Mouse (Mus musculus) liver, embryonic 12.5 days (tissue): ENCODE results near the gene Slc41a2. TPM values are rescaled to one million over a fixed set of nuclear protein-coding genes. Genes with fewer than 3 reads are reported as not detected.

ENCODE experiments used
- ATAC-seq: fragments of 200-750 bp; cut with Nextera tagmentation; 2 replicates; pipeline ENCODE4 v1.8.0; 2017; ENCODE audit warnings: moderate number of reproducible peaks, mild to moderate bottlenecking, moderate library complexity
- H3K27ac ChIP-seq: fragments of 300-500 bp; sonication (generic); 2 replicates; pipeline ENCODE4 v1.5.1; 2016; ENCODE audit warnings: mild to moderate bottlenecking
- H3K27me3 ChIP-seq: fragments of 300-500 bp; sonication (generic); replicated peaks from 2 replicates; pipeline ENCODE4 v1.6.1; 2016; ENCODE audit warnings: mild to moderate bottlenecking, moderate library complexity
- H3K36me3 ChIP-seq: fragments of 300-500 bp; sonication (generic); 2 replicates; pipeline ENCODE4 v1.6.1; 2016; ENCODE audit warnings: mild to moderate bottlenecking, moderate library complexity
- H3K4me1 ChIP-seq: fragments of 300-500 bp; sonication (generic); 2 replicates; pipeline ENCODE4 v1.6.1; 2016
- H3K4me2 ChIP-seq: fragments of 300-500 bp; sonication (generic); 2 replicates; pipeline ENCODE4 v1.6.1; 2016; ENCODE audit warnings: mild to moderate bottlenecking, moderate library complexity
- H3K4me3 ChIP-seq: fragments of 300-500 bp; sonication (generic); 2 replicates; pipeline ENCODE4 v1.5.1; 2016; ENCODE audit warnings: mild to moderate bottlenecking, moderate library complexity
- H3K9ac ChIP-seq: fragments of 300-500 bp; sonication (generic); 2 replicates; pipeline ENCODE4 v1.6.1; 2016; ENCODE audit warnings: mild to moderate bottlenecking, moderate library complexity
- H3K9me3 ChIP-seq: fragments of 300-500 bp; sonication (generic); replicated peaks from 2 replicates; pipeline ENCODE4 v1.6.1; 2016; ENCODE audit warnings: mild to moderate bottlenecking, moderate library complexity
- WGBS: fragments of 180-500 bp; shearing (Covaris S2); methylation state at CpG from one replicate; pipeline ENCODE4 v1.1.7; 2016; ENCODE audit not compliant: insufficient replicate concordance; 5-methylcytosine and 5-hydroxymethylcytosine counted together
- polyA plus RNA-seq: library from polyadenylated mRNA; unstranded; fragments of >200 nt; fragmentation: Nextera tagmentation; extraction: Ambion mirVana; gene quantifications from 2 replicates; pipeline ENCODE4 v1.2.1, GENCODE M21; 2016

Slc41a2 gene
- polyA plus RNA-seq, 1 experiment from 2014 or later = 0.11 TPM

GRCm38 (mm10) chr10:83294746-83295145 lies 42.9 kb downstream of the Slc41a2 start:
- Histone ChIP-seq H3K27ac (no peak overlapping the region), H3K27me3 (no peaks in the 10 kb centered on the region; the same call in 1 of the 2 replicates), H3K9me3 (no peaks in the 10 kb centered on the region), H3K9ac (no peak overlapping the region), H3K4me3 (no peak overlapping the region), H3K36me3 (no peaks in the 10 kb centered on the region), H3K4me2 (no peak overlapping the region), H3K4me1 (peaks cover 11% of the 10 kb centered on the region)
- 53% methylated on average over 9 of the region's 9 CpGs for WGBS
- ATAC-seq = no peak

- H3K4me2 ChIP-seq = no peak overlapping the region
- no peaks in the 10 kb centered on the region for H3K9me3 ChIP-seq
- WGBS = 83% methylated on average over 9 of the region's 9 CpGs
- H3K4me1 ChIP-seq = peaks cover 11% of the 10 kb centered on the region
- no peaks in the 10 kb centered on the region; the same call in 1 of the 2 replicates for H3K27me3 ChIP-seq
- no peaks in the 10 kb centered on the region for H3K36me3 ChIP-seq
- H3K4me3 ChIP-seq = no peak overlapping the region
- ATAC-seq = no peak
- no peak overlapping the region for H3K27ac ChIP-seq
- H3K9ac ChIP-seq = no peak overlapping the region
Observed at GRCm38 (mm10) chr10:83293352-83293751, 44.3 kb downstream of the Slc41a2 start.

GRCm38 (mm10) chr10:83291731-83292130 lies 46.0 kb downstream of the Slc41a2 start:
- peaks cover 5% of the 10 kb centered on the region; the same call in 1 of the 2 replicates for H3K27me3 ChIP-seq
- peaks cover 6% of the 10 kb centered on the region for H3K4me1 ChIP-seq
- no peak overlapping the region for H3K27ac ChIP-seq
- H3K9ac ChIP-seq = no peak overlapping the region
- ATAC-seq = no peak
- no peaks in the 10 kb centered on the region for H3K36me3 ChIP-seq
- no peaks in the 10 kb centered on the region for H3K9me3 ChIP-seq
- WGBS = 68% methylated on average over 11 of the region's 11 CpGs
- no peak overlapping the region for H3K4me2 ChIP-seq
- H3K4me3 ChIP-seq = no peak overlapping the region

- no peaks in the 10 kb centered on the region for H3K4me1 ChIP-seq
- WGBS = 62% methylated on average over 6 of the region's 6 CpGs
- H3K36me3 ChIP-seq = no peaks in the 10 kb centered on the region
- no peak overlapping the region for H3K4me2 ChIP-seq
- H3K27me3 ChIP-seq = peaks cover 5% of the 10 kb centered on the region; the same call in 1 of the 2 replicates
- H3K27ac ChIP-seq = no peak overlapping the region
- ATAC-seq = no peak
- no peak overlapping the region for H3K4me3 ChIP-seq
- H3K9me3 ChIP-seq = no peaks in the 10 kb centered on the region
- H3K9ac ChIP-seq = no peak overlapping the region
Observed at GRCm38 (mm10) chr10:83287828-83288227, 49.9 kb downstream of the Slc41a2 start.

- Histone ChIP-seq H3K4me3 (no peak overlapping the region), H3K9me3 (no peaks in the 10 kb centered on the region), H3K9ac (no peak overlapping the region), H3K4me1 (no peaks in the 10 kb centered on the region), H3K36me3 (no peaks in the 10 kb centered on the region), H3K4me2 (no peak overlapping the region), H3K27ac (no peak overlapping the region), H3K27me3 (peaks cover 5% of the 10 kb centered on the region; the same call in 1 of the 2 replicates)
- WGBS = 62% methylated on average over 7 of the region's 7 CpGs
- ATAC-seq = no peak
Observed at GRCm38 (mm10) chr10:83286399-83286798, 51.3 kb downstream of the Slc41a2 start.

- Histone ChIP-seq H3K27me3 (peaks cover 5% of the 10 kb centered on the region; the same call in 1 of the 2 replicates), H3K9me3 (no peaks in the 10 kb centered on the region), H3K27ac (no peak overlapping the region), H3K36me3 (no peaks in the 10 kb centered on the region), H3K9ac (no peak overlapping the region), H3K4me2 (no peak overlapping the region), H3K4me3 (no peak overlapping the region), H3K4me1 (no peaks in the 10 kb centered on the region)
- no peak for ATAC-seq
- WGBS = 72% methylated on average over 7 of the region's 7 CpGs
Observed at GRCm38 (mm10) chr10:83285724-83286256, 51.9 kb downstream of the Slc41a2 start.

GRCm38 (mm10) chr10:83284916-83285315 lies 52.8 kb downstream of the Slc41a2 start:
- no peak overlapping the region for H3K4me3 ChIP-seq
- H3K4me1 ChIP-seq = no peaks in the 10 kb centered on the region
- no peaks in the 10 kb centered on the region for H3K9me3 ChIP-seq
- 74% methylated on average over 4 of the region's 4 CpGs for WGBS
- no peak overlapping the region for H3K9ac ChIP-seq
- no peak overlapping the region for H3K4me2 ChIP-seq
- no peaks in the 10 kb centered on the region for H3K36me3 ChIP-seq
- H3K27me3 ChIP-seq = peaks cover 5% of the 10 kb centered on the region; the same call in 1 of the 2 replicates
- H3K27ac ChIP-seq = no peak overlapping the region
- no peak for ATAC-seq

- no peaks in the 10 kb centered on the region for H3K9me3 ChIP-seq
- H3K4me2 ChIP-seq = no peak overlapping the region
- H3K36me3 ChIP-seq = no peaks in the 10 kb centered on the region
- no peak for ATAC-seq
- 69% methylated on average over 13 of the region's 13 CpGs for WGBS
- H3K4me3 ChIP-seq = no peak overlapping the region
- no peak overlapping the region for H3K27ac ChIP-seq
- H3K27me3 ChIP-seq = no peaks in the 10 kb centered on the region
- no peaks in the 10 kb centered on the region for H3K4me1 ChIP-seq
- H3K9ac ChIP-seq = no peak overlapping the region
Observed at GRCm38 (mm10) chr10:83266731-83267130, 71.0 kb downstream of the Slc41a2 start.

- Histone ChIP-seq H3K9me3 (no peaks in the 10 kb centered on the region), H3K4me2 (no peak overlapping the region), H3K9ac (no peak overlapping the region), H3K36me3 (no peaks in the 10 kb centered on the region), H3K4me1 (no peaks in the 10 kb centered on the region), H3K27ac (no peak overlapping the region), H3K27me3 (no peaks in the 10 kb centered on the region), H3K4me3 (no peak overlapping the region)
- ATAC-seq = no peak
- WGBS = 81% methylated on average over 5 of the region's 5 CpGs
Observed at GRCm38 (mm10) chr10:83266241-83266640, 71.4 kb downstream of the Slc41a2 start.

- no peaks in the 10 kb centered on the region for H3K36me3 ChIP-seq
- H3K4me1 ChIP-seq = no peaks in the 10 kb centered on the region
- no peak for ATAC-seq
- H3K4me3 ChIP-seq = no peak overlapping the region
- no peaks in the 10 kb centered on the region; the same call in 1 of the 2 replicates for H3K27me3 ChIP-seq
- H3K9me3 ChIP-seq = no peaks in the 10 kb centered on the region
- no peak overlapping the region for H3K27ac ChIP-seq
- no peak overlapping the region for H3K9ac ChIP-seq
- no peak overlapping the region for H3K4me2 ChIP-seq
- 50% methylated on average over 8 of the region's 8 CpGs for WGBS
Observed at GRCm38 (mm10) chr10:83264680-83265079, 73.0 kb downstream of the Slc41a2 start.

GRCm38 (mm10) chr10:83264056-83264455 lies 73.6 kb downstream of the Slc41a2 start:
- H3K4me1 ChIP-seq = no peaks in the 10 kb centered on the region
- no peak overlapping the region for H3K4me3 ChIP-seq
- ATAC-seq = no peak
- H3K27ac ChIP-seq = no peak overlapping the region
- no peak overlapping the region for H3K4me2 ChIP-seq
- no peak overlapping the region for H3K9ac ChIP-seq
- H3K36me3 ChIP-seq = no peaks in the 10 kb centered on the region
- no peaks in the 10 kb centered on the region for H3K9me3 ChIP-seq
- no peaks in the 10 kb centered on the region; the same call in 1 of the 2 replicates for H3K27me3 ChIP-seq
- 56% methylated on average over 2 of the region's 2 CpGs for WGBS

- no peaks in the 10 kb centered on the region for H3K9me3 ChIP-seq
- H3K4me1 ChIP-seq = no peaks in the 10 kb centered on the region
- peaks cover 3% of the 10 kb centered on the region; the same call in 1 of the 2 replicates for H3K27me3 ChIP-seq
- whole genome bisulfite sequencing = 46% methylated on average over 4 of the region's 4 CpGs
- no peak overlapping the region for H3K4me2 ChIP-seq
- no peak for ATAC-seq
- H3K36me3 ChIP-seq = no peaks in the 10 kb centered on the region
- no peak overlapping the region for H3K27ac ChIP-seq
- H3K9ac ChIP-seq = no peak overlapping the region
- no peak overlapping the region for H3K4me3 ChIP-seq
Observed at GRCm38 (mm10) chr10:83261264-83261663, 76.4 kb downstream of the Slc41a2 start.

- Histone ChIP-seq H3K4me3 (no peak overlapping the region), H3K27me3 (no peaks in the 10 kb centered on the region), H3K27ac (no peak overlapping the region), H3K9me3 (no peaks in the 10 kb centered on the region), H3K9ac (no peak overlapping the region), H3K4me2 (no peak overlapping the region), H3K4me1 (no peaks in the 10 kb centered on the region), H3K36me3 (no peaks in the 10 kb centered on the region)
- ATAC-seq = no peak
- 46% methylated on average over 8 of the region's 8 CpGs for WGBS
Observed at GRCm38 (mm10) chr10:83251377-83251776, 86.3 kb downstream of the Slc41a2 start.
